Mouse (Mus musculus) C2C12 (cell line): ENCODE results near the gene Agpat1. TPM values are rescaled to one million over a fixed set of nuclear protein-coding genes. Genes with fewer than 3 reads are reported as not detected.

Experiments
- H3K27me3 ChIP-seq: one replicate; pipeline ENCODE4 v1.6.1; 2011; ENCODE audit not compliant: control insufficient read depth, insufficient read depth, insufficient read length
- H3K36me3 ChIP-seq: one replicate; pipeline ENCODE4 v1.6.1; 2011; ENCODE audit not compliant: control insufficient read depth, insufficient read depth
- H3K4me3 ChIP-seq: one replicate; pipeline ENCODE4 v1.5.1; 2011; ENCODE audit warnings: mild to moderate bottlenecking, control low read depth; ENCODE audit not compliant: poor library complexity, insufficient read depth, severe bottlenecking
- H3K79me2 ChIP-seq: one replicate; pipeline ENCODE4 v1.6.1; 2011; ENCODE audit not compliant: control insufficient read depth, insufficient read depth
- H3K79me3 ChIP-seq: one replicate; pipeline ENCODE4 v1.6.1; 2011; ENCODE audit warnings: low read depth, control low read depth
- H3ac ChIP-seq: one replicate; pipeline ENCODE3; 2011; ENCODE audit warnings: low read depth; ENCODE audit not compliant: control insufficient read depth, insufficient read length
- CEBPB ChIP-seq: IDR thresholded peaks from one replicate; pipeline ENCODE4 v1.6.1; 2011; ENCODE audit warnings: low read depth, mild to moderate bottlenecking, control low read depth, moderate library complexity
- CTCF ChIP-seq: IDR thresholded peaks from one replicate; pipeline ENCODE4 v1.5.1; 2011; ENCODE audit not compliant: control insufficient read depth, insufficient read depth, insufficient read length
- FOSL1 ChIP-seq: IDR thresholded peaks from one replicate; pipeline ENCODE4 v1.8.0; 2011; ENCODE audit warnings: mild to moderate bottlenecking, low read length; ENCODE audit not compliant: poor library complexity, insufficient read depth, severe bottlenecking
- MAX ChIP-seq: IDR thresholded peaks from one replicate; pipeline ENCODE4 v1.6.1; 2011; ENCODE audit warnings: mild to moderate bottlenecking, control low read depth
- MYOD1 ChIP-seq: IDR thresholded peaks from one replicate; pipeline ENCODE4 v1.6.1; 2011; ENCODE audit warnings: low read depth; ENCODE audit not compliant: control insufficient read depth, insufficient read length
- MYOG ChIP-seq: IDR thresholded peaks from one replicate; pipeline ENCODE4 v1.6.1; 2011; ENCODE audit not compliant: control insufficient read depth, insufficient read length; ENCODE audit errors: extremely low read depth
- USF1 ChIP-seq: IDR thresholded peaks from one replicate; pipeline ENCODE4 v1.6.1; 2011; ENCODE audit warnings: low read depth, mild to moderate bottlenecking, control low read depth, moderate library complexity
- polyA plus RNA-seq: library from polyadenylated mRNA; unstranded; fragments of >200 nt; fragmentation: generic; extraction: Trizol; gene quantifications from one replicate; pipeline ENCODE4 v1.2.1, GENCODE M21; 2012; ENCODE audit warnings: missing spikeins

The Agpat1 gene
- polyA plus RNA-seq, 1 experiment: 73.9 TPM

- TF ChIP-seq MAX: no peak
- TF ChIP-seq CEBPB: no peak
- TF ChIP-seq MYOD1: no peak
- no peak for TF ChIP-seq CTCF
- TF ChIP-seq FOSL1: no peak
- no peak for TF ChIP-seq MYOG
- no peak for TF ChIP-seq USF1
- H3K79me3 ChIP-seq: no peaks in the 10 kb centered on the region
- no peaks in the 10 kb centered on the region for H3K79me2 ChIP-seq
- H3K4me3 ChIP-seq: no peak overlapping the region
- no peak overlapping the region for H3ac ChIP-seq
- H3K27me3 ChIP-seq: peaks cover 32% of the 10 kb centered on the region
- H3K36me3 ChIP-seq: no peaks in the 10 kb centered on the region
Observed at GRCm38 (mm10) chr17:34582528-34582927, 21.5 kb upstream of the Agpat1 start.

GRCm38 (mm10) chr17:34583397-34583796 lies 20.7 kb upstream of the Agpat1 start:
- Histone ChIP-seq H3K79me3 (no peaks in the 10 kb centered on the region), H3K4me3 (no peak overlapping the region), H3K36me3 (no peaks in the 10 kb centered on the region), H3K79me2 (no peaks in the 10 kb centered on the region), H3ac (no peak overlapping the region), H3K27me3 (peaks cover 32% of the 10 kb centered on the region)
- no peak for TF ChIP-seq FOSL1
- no peak for TF ChIP-seq USF1
- no peak for TF ChIP-seq MYOG
- TF ChIP-seq CTCF: no peak
- no peak for TF ChIP-seq MAX
- no peak for TF ChIP-seq CEBPB

- peaks cover 32% of the 10 kb centered on the region for H3K27me3 ChIP-seq
- TF ChIP-seq MAX (no peak), MYOG (no peak), FOSL1 (no peak), CEBPB (no peak), CTCF (no peak), MYOD1 (no peak), USF1 (no peak)
- no peak overlapping the region for H3K4me3 ChIP-seq
- no peak overlapping the region for H3ac ChIP-seq
- H3K36me3 ChIP-seq: no peaks in the 10 kb centered on the region
- no peaks in the 10 kb centered on the region for H3K79me2 ChIP-seq
- H3K79me3 ChIP-seq: no peaks in the 10 kb centered on the region
Observed at GRCm38 (mm10) chr17:34583819-34584218, 20.2 kb upstream of the Agpat1 start.

- H3K27me3 ChIP-seq: peaks cover 25% of the 10 kb centered on the region
Observed at GRCm38 (mm10) chr17:34585121-34585520, 18.9 kb upstream of the Agpat1 start.

GRCm38 (mm10) chr17:34585877-34586771 lies 17.9 kb upstream of the Agpat1 start:
- Histone ChIP-seq H3K79me2 (no peaks in the 10 kb centered on the region), H3ac (peak overlapping the region; percentile 5), H3K36me3 (no peaks in the 10 kb centered on the region), H3K79me3 (no peaks in the 10 kb centered on the region), H3K4me3 (peak overlapping the region; percentile 49), H3K27me3 (peaks cover 15% of the 10 kb centered on the region)
- no peak for TF ChIP-seq MAX

More at GRCm38 (mm10) chr17:34585121-34585520, 18.9 kb upstream of the Agpat1 start:
- TF ChIP-seq USF1 (no peak), MYOG (no peak)
- Histone ChIP-seq H3K79me2 (no peaks in the 10 kb centered on the region), H3K79me3 (no peaks in the 10 kb centered on the region), H3K36me3 (no peaks in the 10 kb centered on the region), H3K4me3 (no peak overlapping the region), H3ac (no peak overlapping the region)

- H3K36me3 ChIP-seq: no peaks in the 10 kb centered on the region
- no peaks in the 10 kb centered on the region for H3K79me2 ChIP-seq
- TF ChIP-seq MYOD1: no peak
- TF ChIP-seq CEBPB: no peak
- TF ChIP-seq MAX: no peak
- TF ChIP-seq FOSL1: no peak
- no peak for TF ChIP-seq MYOG
- no peak for TF ChIP-seq CTCF
- TF ChIP-seq USF1: no peak
- H3K79me3 ChIP-seq: no peaks in the 10 kb centered on the region
- peak overlapping the region; percentile 99 for H3ac ChIP-seq
- H3K27me3 ChIP-seq: peaks cover 11% of the 10 kb centered on the region
- peak overlapping the region; percentile 49 for H3K4me3 ChIP-seq
Observed at GRCm38 (mm10) chr17:34586796-34587422, 17.2 kb upstream of the Agpat1 start.
